Mouse (Mus musculus): Measurements from ENCODE around the gene Cacnb2. TPM values are rescaled to one million over a fixed set of nuclear protein-coding genes. Genes with fewer than 3 reads are reported as not detected.

Gene Cacnb2
- total RNA-seq, 1 experiment: 0.54 TPM

- TF ChIP-seq CHD2 (IDR thresholded peaks at IDR 0.05; ENCODE audit: low read depth, low read length) (no peak), ZNF384 (IDR thresholded peaks at IDR 0.05; ENCODE audit: low read depth, low read length) (no peak), ZC3H11A (IDR thresholded peaks at IDR 0.05; ENCODE audit: borderline replicate concordance, low read depth, low read length) (no peak), MAFK (IDR thresholded peaks at IDR 0.05; ENCODE audit: insufficient read depth, low read depth, low read length) (no peak), HCFC1 (IDR thresholded peaks at IDR 0.05; ENCODE audit: borderline replicate concordance, insufficient read depth, low read length) (no peak)
- Histone ChIP-seq H3K9me3 (ENCODE audit: control insufficient read depth, insufficient read depth, low read depth, low read length) (no peaks in the 10 kb centered on the region), H3K4me3 (ENCODE audit: insufficient read depth in 1 of 2, low read depth in 1 of 2, low read length in 2 of 2, poor library complexity in 1 of 2, severe bottlenecking in 1 of 2) (no peak overlapping the region), H3K27ac (ENCODE audit: insufficient read depth, low read depth, low read length, poor library complexity, severe bottlenecking) (no peak overlapping the region), H3K9ac (ENCODE audit: insufficient read depth, low read depth, low read length, poor library complexity, severe bottlenecking) (no peak overlapping the region), H3K36me3 (ENCODE audit: control insufficient read depth, insufficient read depth, low read length, poor library complexity, severe bottlenecking) (no peaks in the 10 kb centered on the region), H3K4me1 (ENCODE audit: control insufficient read depth in 2 of 2, insufficient read depth in 2 of 2, low read length in 2 of 2, poor library complexity in 1 of 2) (no peaks in the 10 kb centered on the region)
- in situ Hi-C loops (cut with MboI; ENCODE audit: low sequenced_read_pairs in 2 of 2, unreplicated experiment in 2 of 2): no loop called here
- no peak for DNase-seq (ENCODE audit: low read depth, low spot score)
Observed at GRCm38 (mm10) chr2:14623820-14624219, 20.9 kb downstream of the Cacnb2 start.

GRCm38 (mm10) chr2:14629814-14630492 lies 27.1 kb downstream of the Cacnb2 start:
- no peak overlapping the region for H3K9ac ChIP-seq (ENCODE audit: insufficient read depth, low read depth, low read length, poor library complexity, severe bottlenecking)
- H3K27ac ChIP-seq (ENCODE audit: insufficient read depth, low read depth, low read length, poor library complexity, severe bottlenecking): no peak overlapping the region
- no peaks in the 10 kb centered on the region for H3K9me3 ChIP-seq (ENCODE audit: control insufficient read depth, insufficient read depth, low read depth, low read length)
- in situ Hi-C loops (cut with MboI; ENCODE audit: low sequenced_read_pairs in 2 of 2, unreplicated experiment in 2 of 2): no loop called here
- no peaks in the 10 kb centered on the region for H3K4me1 ChIP-seq (ENCODE audit: control insufficient read depth in 2 of 2, insufficient read depth in 2 of 2, low read length in 2 of 2, poor library complexity in 1 of 2)
- TF ChIP-seq MAFK (IDR thresholded peaks at IDR 0.05; ENCODE audit: insufficient read depth, low read depth, low read length) (no peak), CHD2 (IDR thresholded peaks at IDR 0.05; ENCODE audit: low read depth, low read length) (no peak), ZC3H11A (IDR thresholded peaks at IDR 0.05; ENCODE audit: borderline replicate concordance, low read depth, low read length) (no peak), HCFC1 (IDR thresholded peaks at IDR 0.05; ENCODE audit: borderline replicate concordance, insufficient read depth, low read length) (no peak), ZNF384 (IDR thresholded peaks at IDR 0.05; ENCODE audit: low read depth, low read length) (no peak)
- no peak overlapping the region for H3K4me3 ChIP-seq (ENCODE audit: insufficient read depth in 1 of 2, low read depth in 1 of 2, low read length in 2 of 2, poor library complexity in 1 of 2, severe bottlenecking in 1 of 2)
- H3K36me3 ChIP-seq (ENCODE audit: control insufficient read depth, insufficient read depth, low read length, poor library complexity, severe bottlenecking): no peaks in the 10 kb centered on the region
- DNase-seq (ENCODE audit: low read depth, low spot score): no peak

- H3K9ac ChIP-seq (ENCODE audit: insufficient read depth, low read depth, low read length, poor library complexity, severe bottlenecking): no peak overlapping the region
- TF ChIP-seq HCFC1 (IDR thresholded peaks at IDR 0.05; ENCODE audit: borderline replicate concordance, insufficient read depth, low read length): no peak
- no peak for TF ChIP-seq MAFK (IDR thresholded peaks at IDR 0.05; ENCODE audit: insufficient read depth, low read depth, low read length)
- no peak for TF ChIP-seq CHD2 (IDR thresholded peaks at IDR 0.05; ENCODE audit: low read depth, low read length)
- TF ChIP-seq ZC3H11A (IDR thresholded peaks at IDR 0.05; ENCODE audit: borderline replicate concordance, low read depth, low read length): no peak
- no peak for TF ChIP-seq ZNF384 (IDR thresholded peaks at IDR 0.05; ENCODE audit: low read depth, low read length)
- DNase-seq (ENCODE audit: low read depth, low spot score): no peak
- H3K36me3 ChIP-seq (ENCODE audit: control insufficient read depth, insufficient read depth, low read length, poor library complexity, severe bottlenecking): no peaks in the 10 kb centered on the region
- in situ Hi-C loops (cut with MboI; ENCODE audit: low sequenced_read_pairs in 2 of 2, unreplicated experiment in 2 of 2): no loop called here
- no peak overlapping the region for H3K4me3 ChIP-seq (ENCODE audit: insufficient read depth in 1 of 2, low read depth in 1 of 2, low read length in 2 of 2, poor library complexity in 1 of 2, severe bottlenecking in 1 of 2)
- H3K4me1 ChIP-seq (ENCODE audit: control insufficient read depth in 2 of 2, insufficient read depth in 2 of 2, low read length in 2 of 2, poor library complexity in 1 of 2): no peaks in the 10 kb centered on the region
- no peaks in the 10 kb centered on the region for H3K9me3 ChIP-seq (ENCODE audit: control insufficient read depth, insufficient read depth, low read depth, low read length)
- no peak overlapping the region for H3K27ac ChIP-seq (ENCODE audit: insufficient read depth, low read depth, low read length, poor library complexity, severe bottlenecking)
Observed at GRCm38 (mm10) chr2:14631590-14631989, 28.7 kb downstream of the Cacnb2 start.

- in situ Hi-C loops (cut with MboI; ENCODE audit: low sequenced_read_pairs in 2 of 2, unreplicated experiment in 2 of 2): no loop called here
- H3K4me3 ChIP-seq (ENCODE audit: insufficient read depth in 1 of 2, low read depth in 1 of 2, low read length in 2 of 2, poor library complexity in 1 of 2, severe bottlenecking in 1 of 2): no peak overlapping the region
- TF ChIP-seq MAFK (IDR thresholded peaks at IDR 0.05; ENCODE audit: insufficient read depth, low read depth, low read length): no peak
- no peak for TF ChIP-seq CHD2 (IDR thresholded peaks at IDR 0.05; ENCODE audit: low read depth, low read length)
- no peak for TF ChIP-seq HCFC1 (IDR thresholded peaks at IDR 0.05; ENCODE audit: borderline replicate concordance, insufficient read depth, low read length)
- TF ChIP-seq ZNF384 (IDR thresholded peaks at IDR 0.05; ENCODE audit: low read depth, low read length): no peak
- TF ChIP-seq ZC3H11A (IDR thresholded peaks at IDR 0.05; ENCODE audit: borderline replicate concordance, low read depth, low read length): no peak
Observed at GRCm38 (mm10) chr2:14633202-14633601, 30.3 kb downstream of the Cacnb2 start.

More at GRCm38 (mm10) chr2:14633202-14633601, 30.3 kb downstream of the Cacnb2 start:
- no peaks in the 10 kb centered on the region for H3K4me1 ChIP-seq (ENCODE audit: control insufficient read depth in 2 of 2, insufficient read depth in 2 of 2, low read length in 2 of 2, poor library complexity in 1 of 2)
- H3K9ac ChIP-seq (ENCODE audit: insufficient read depth, low read depth, low read length, poor library complexity, severe bottlenecking): no peak overlapping the region
- H3K9me3 ChIP-seq (ENCODE audit: control insufficient read depth, insufficient read depth, low read depth, low read length): no peaks in the 10 kb centered on the region
- H3K36me3 ChIP-seq (ENCODE audit: control insufficient read depth, insufficient read depth, low read length, poor library complexity, severe bottlenecking): no peaks in the 10 kb centered on the region
- H3K27ac ChIP-seq (ENCODE audit: insufficient read depth, low read depth, low read length, poor library complexity, severe bottlenecking): no peak overlapping the region
- DNase-seq (ENCODE audit: low read depth, low spot score): no peak

Data from ES-E14 (cell line).